Mouse (Mus musculus) neural tube, embryonic 14.5 days (tissue): ENCODE measurements around the gene Rpl23. TPM values are rescaled to one million over a fixed set of nuclear protein-coding genes. Genes with fewer than 3 reads are reported as not detected.

Experiments used
- ATAC-seq: fragments of 200-750 bp; cut with Nextera tagmentation; 2 replicates; pipeline ENCODE4 v1.8.0; 2017; ENCODE audit warnings: low read depth, mild to moderate bottlenecking, moderate TSS enrichment, moderate library complexity
- H3K27ac ChIP-seq: fragments of 300-500 bp; sonication (generic); 2 replicates; pipeline ENCODE4 v1.5.1; 2014; ENCODE audit warnings: low read depth, mild to moderate bottlenecking, control low read depth, low read length, moderate library complexity, mixed read lengths
- H3K27me3 ChIP-seq: fragments of 300-500 bp; sonication (generic); 2 replicates; pipeline ENCODE4 v1.6.1; 2014; ENCODE audit warnings: low read length; ENCODE audit not compliant: control insufficient read depth, insufficient read depth
- H3K36me3 ChIP-seq: fragments of 300-500 bp; sonication (generic); 2 replicates; pipeline ENCODE4 v1.6.1; 2014; ENCODE audit warnings: low read length, mixed read lengths; ENCODE audit not compliant: control insufficient read depth, insufficient read depth
- H3K4me1 ChIP-seq: fragments of 300-500 bp; sonication (generic); 2 replicates; pipeline ENCODE4 v1.6.1; 2014; ENCODE audit warnings: low read length; ENCODE audit not compliant: control insufficient read depth, insufficient read depth
- H3K4me2 ChIP-seq: fragments of 300-500 bp; sonication (generic); 2 replicates; pipeline ENCODE4 v1.6.1; 2014; ENCODE audit warnings: mild to moderate bottlenecking, low read depth, low read length, control low read depth
- H3K4me3 ChIP-seq: fragments of 300-500 bp; sonication (generic); 2 replicates; pipeline ENCODE4 v1.5.1; 2014; ENCODE audit warnings: low read depth, low read length, control low read depth, mixed read lengths
- H3K9ac ChIP-seq: fragments of 300-500 bp; sonication (generic); replicated peaks from 2 replicates; pipeline ENCODE4 v1.6.1; 2014; ENCODE audit warnings: low read depth, mild to moderate bottlenecking, control low read depth, low read length, mixed read lengths
- H3K9me3 ChIP-seq: fragments of 300-500 bp; sonication (generic); 2 replicates; pipeline ENCODE4 v1.6.1; 2016; ENCODE audit warnings: low read length; ENCODE audit not compliant: control insufficient read depth
- WGBS: fragments of 180-500 bp; shearing (Covaris S2); extraction: QIAGEN DNeasy Blood & Tissue Kit; methylation state at CpG from one replicate; pipeline ENCODE4 v1.1.7; 2014; 5-methylcytosine and 5-hydroxymethylcytosine counted together
- polyA plus RNA-seq: library from polyadenylated mRNA; unstranded; fragments of >200 nt; fragmentation: Nextera tagmentation; extraction: Ambion mirVana; gene quantifications from 2 replicates; pipeline ENCODE4 v1.2.1, GENCODE M21; 2014

The Rpl23 gene
- polyA plus RNA-seq, 1 experiment from 2014 or later, result 347 TPM

DNA sequence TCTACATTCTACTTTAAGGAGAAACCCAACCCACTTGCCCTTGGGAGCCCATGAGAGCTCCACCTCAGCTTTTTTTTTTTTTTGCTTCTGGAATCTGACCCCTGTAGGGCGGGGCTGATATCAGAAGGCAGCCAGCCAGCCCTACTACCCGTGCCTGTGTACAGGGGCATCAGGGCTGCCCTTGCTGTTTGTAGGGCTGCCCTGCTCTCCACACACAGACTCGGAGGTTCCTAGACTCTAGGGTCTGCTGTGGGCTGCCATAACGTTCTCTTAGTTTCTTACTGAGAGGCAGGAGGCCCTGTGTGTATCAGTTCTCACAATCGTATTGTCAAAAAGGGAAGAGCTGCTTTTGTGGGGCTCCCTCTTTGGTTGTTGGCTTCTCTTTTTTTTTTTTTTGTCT is 35.1 kb upstream of the Rpl23 start:
- H3K9ac ChIP-seq, result no peak overlapping the region
- peaks cover 19% of the 10 kb centered on the region for H3K4me1 ChIP-seq
- H3K9me3 ChIP-seq, result no peaks in the 10 kb centered on the region
- no peaks in the 10 kb centered on the region for H3K27me3 ChIP-seq
- H3K36me3 ChIP-seq, result peaks cover 23% of the 10 kb centered on the region
- no peak overlapping the region for H3K4me2 ChIP-seq
- no peak overlapping the region for H3K27ac ChIP-seq
- no peak for ATAC-seq
- WGBS, result 56% methylated on average over 5 of the region's 5 CpGs
- H3K4me3 ChIP-seq, result no peak overlapping the region

DNA sequence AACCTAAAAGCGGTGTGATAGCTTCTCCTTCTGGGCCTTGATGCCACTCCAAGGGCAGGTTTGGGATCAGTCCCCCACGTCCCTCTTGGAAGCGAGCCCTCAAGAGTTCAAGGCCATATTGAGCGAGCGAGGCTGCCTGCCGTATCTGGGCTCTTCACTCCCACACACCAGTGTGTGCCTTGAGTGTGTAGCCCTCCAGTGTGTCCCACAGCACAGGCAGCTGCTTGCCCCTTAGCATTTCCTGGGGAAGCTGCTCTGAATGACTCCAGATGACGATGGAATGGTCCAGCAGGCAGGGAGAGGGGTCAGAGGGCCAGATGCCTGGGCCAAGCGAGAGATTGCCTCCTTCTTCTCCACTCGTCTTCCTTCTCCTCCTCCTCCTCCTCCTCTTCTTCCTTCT is 34.7 kb upstream of the Rpl23 start:
- ATAC-seq, result no peak
- no peaks in the 10 kb centered on the region for H3K9me3 ChIP-seq
- H3K4me1 ChIP-seq, result peaks cover 24% of the 10 kb centered on the region
- no peaks in the 10 kb centered on the region for H3K27me3 ChIP-seq
- H3K36me3 ChIP-seq, result peaks cover 23% of the 10 kb centered on the region
- H3K4me3 ChIP-seq, result no peak overlapping the region
- H3K9ac ChIP-seq, result no peak overlapping the region
- 71% methylated on average over 9 of the region's 9 CpGs for WGBS
- no peak overlapping the region for H3K27ac ChIP-seq
- no peak overlapping the region for H3K4me2 ChIP-seq

DNA sequence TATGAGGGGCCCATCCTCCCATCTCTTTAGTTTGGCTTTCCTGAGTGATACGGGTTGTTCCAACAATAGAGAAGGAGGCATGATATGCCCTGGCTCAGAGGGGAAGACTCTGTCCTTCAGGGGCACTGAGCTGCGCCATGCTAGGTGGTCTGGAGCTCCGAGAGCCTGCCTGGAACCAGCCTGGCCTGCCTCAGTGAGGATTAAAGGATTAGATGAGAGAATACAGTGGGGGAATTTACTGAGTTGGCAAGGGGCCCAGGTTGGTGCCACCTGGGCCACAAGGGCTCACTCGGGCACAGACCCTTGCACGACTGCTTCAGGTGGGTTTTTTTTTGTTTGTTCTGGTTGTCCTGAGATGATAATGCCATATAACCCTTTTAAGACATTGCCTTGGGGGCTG is 33.9 kb upstream of the Rpl23 start:
- Histone ChIP-seq H3K4me2 (no peak overlapping the region), H3K4me1 (peaks cover 31% of the 10 kb centered on the region), H3K4me3 (no peak overlapping the region), H3K9ac (no peak overlapping the region), H3K27ac (no peak overlapping the region), H3K9me3 (no peaks in the 10 kb centered on the region), H3K27me3 (no peaks in the 10 kb centered on the region), H3K36me3 (peaks cover 23% of the 10 kb centered on the region)
- WGBS, result 83% methylated on average over 5 of the region's 5 CpGs
- no peak for ATAC-seq

DNA sequence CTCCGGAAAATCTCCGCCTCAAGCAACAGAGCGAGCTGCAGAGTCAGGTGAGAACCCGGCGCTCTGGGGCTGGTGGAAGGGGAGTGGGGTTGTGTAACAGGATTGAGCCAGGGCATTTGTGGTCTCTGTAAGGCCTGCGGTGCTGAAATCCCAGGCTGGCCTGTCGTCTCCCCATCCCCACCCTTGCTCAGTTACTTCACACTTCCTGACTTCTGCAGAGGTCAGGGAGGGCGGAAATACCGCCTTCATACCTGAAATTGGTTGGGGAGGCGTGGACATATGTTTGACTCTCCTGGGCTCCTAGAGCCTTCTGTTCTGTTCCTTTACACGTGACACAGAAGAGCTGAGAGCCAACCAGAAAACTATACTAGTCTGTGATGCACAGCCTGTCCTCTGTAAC is 33.5 kb upstream of the Rpl23 start:
- WGBS, result 92% methylated on average over 11 of the region's 11 CpGs
- Histone ChIP-seq H3K4me2 (no peak overlapping the region), H3K9me3 (no peaks in the 10 kb centered on the region), H3K9ac (no peak overlapping the region), H3K27me3 (no peaks in the 10 kb centered on the region), H3K27ac (no peak overlapping the region), H3K4me1 (peaks cover 31% of the 10 kb centered on the region), H3K4me3 (no peak overlapping the region), H3K36me3 (peaks cover 23% of the 10 kb centered on the region)
- no peak for ATAC-seq

DNA sequence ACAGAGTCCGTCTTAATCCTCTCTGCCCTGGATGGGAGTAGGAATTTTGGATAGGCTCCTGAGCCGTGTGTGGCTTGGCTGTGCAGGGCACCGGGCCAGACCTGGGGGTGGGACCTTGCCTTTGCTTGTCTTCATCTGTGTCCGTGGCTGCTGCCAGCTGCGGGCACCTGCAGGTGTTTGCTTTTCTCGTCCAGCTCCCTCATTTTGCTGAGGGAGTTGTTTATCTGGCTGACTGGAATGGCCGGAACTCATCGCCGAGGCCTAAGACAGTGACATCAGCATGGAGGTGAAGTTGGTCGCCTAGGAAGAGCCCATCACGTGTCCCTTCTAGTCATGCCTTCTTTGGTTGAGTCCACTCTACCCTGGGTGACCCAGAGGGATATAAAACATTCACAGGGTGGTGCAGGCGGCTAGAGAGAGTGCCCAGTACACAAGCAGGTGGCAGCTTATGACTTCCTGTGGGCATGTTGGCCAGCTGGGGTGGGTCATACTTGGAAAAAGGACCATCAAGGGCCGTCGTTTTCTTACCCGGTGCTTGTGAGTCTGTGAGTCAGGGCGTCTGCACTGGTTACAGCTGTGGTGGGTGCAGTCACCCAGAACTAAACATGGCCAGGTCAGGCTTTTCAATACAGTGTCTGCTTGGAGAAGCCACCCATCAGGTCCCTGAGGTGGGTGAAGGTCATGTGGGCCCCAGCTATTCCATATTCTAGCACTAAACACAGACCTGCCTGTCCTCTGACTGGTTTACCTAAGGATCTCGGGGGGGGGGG is 31.7 kb upstream of the Rpl23 start:
- H3K4me1 ChIP-seq, result peaks cover 37% of the 10 kb centered on the region
- H3K9ac ChIP-seq, result no peak overlapping the region
- H3K9me3 ChIP-seq, result no peaks in the 10 kb centered on the region
- peaks cover 29% of the 10 kb centered on the region for H3K36me3 ChIP-seq
- H3K27ac ChIP-seq, result peak overlapping the region; percentile 86; the same call in 1 of the 2 replicates
- 80% methylated on average over 17 of the region's 17 CpGs for WGBS
- no peak overlapping the region for H3K4me3 ChIP-seq
- no peaks in the 10 kb centered on the region for H3K27me3 ChIP-seq
- H3K4me2 ChIP-seq, result no peak overlapping the region
- ATAC-seq, result no peak

DNA sequence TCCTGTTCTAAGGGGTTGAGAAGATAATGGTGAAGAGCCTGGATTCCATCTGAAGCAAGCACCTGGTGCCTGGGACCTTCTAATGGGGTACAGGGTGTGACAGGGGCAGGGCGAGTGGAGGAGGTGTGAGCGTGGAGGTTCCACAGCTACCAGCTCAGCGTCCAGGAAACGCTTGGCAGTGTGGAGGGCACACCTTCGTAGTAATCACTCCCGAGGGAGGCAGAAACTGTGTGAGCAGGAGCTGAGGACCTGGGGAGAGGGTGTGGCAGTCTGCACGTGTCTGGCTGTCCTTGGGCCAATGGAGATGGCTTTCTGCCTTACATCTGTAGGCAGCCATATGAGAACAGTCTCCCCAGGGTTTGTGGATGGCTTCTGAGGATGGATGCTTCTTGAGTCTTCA is 30.8 kb upstream of the Rpl23 start:
- ATAC-seq, result peak; percentile 22; the same call in 1 of the 2 replicates
- Histone ChIP-seq H3K27ac (peak overlapping the region; percentile 86), H3K36me3 (peaks cover 36% of the 10 kb centered on the region), H3K4me1 (peaks cover 41% of the 10 kb centered on the region), H3K4me3 (no peak overlapping the region), H3K9me3 (no peaks in the 10 kb centered on the region), H3K9ac (0 out of 2 replicates have a peak overlapping the region, but pooled peaks have one; percentile 18), H3K27me3 (no peaks in the 10 kb centered on the region), H3K4me2 (peak overlapping the region; percentile 37)
- 34% methylated on average over 7 of the region's 7 CpGs for WGBS

DNA sequence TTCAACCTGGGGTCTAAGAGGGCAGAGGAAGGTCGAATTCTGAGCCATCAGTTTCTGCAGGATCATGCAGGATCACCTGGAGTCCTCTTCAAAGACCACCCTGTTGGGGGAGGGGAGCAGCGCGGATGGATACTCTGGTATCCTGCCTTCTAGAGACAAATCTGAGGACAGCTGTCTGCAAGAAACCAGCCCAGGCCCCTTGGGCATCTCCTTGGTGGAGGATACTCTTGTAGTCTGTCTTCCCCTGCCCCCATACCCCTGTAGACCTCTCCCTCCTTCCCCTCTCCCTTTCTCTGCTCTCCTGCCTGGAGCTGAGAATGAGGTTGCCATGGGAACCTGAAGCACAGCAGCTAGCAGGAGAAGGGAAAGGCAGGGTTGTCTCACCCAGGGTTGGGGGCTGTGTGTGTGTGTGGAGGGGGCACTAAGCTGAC is 30.3 kb upstream of the Rpl23 start:
- Histone ChIP-seq H3K4me1 (peaks cover 42% of the 10 kb centered on the region), H3K4me3 (no peak overlapping the region), H3K27me3 (no peaks in the 10 kb centered on the region), H3K36me3 (peaks cover 35% of the 10 kb centered on the region), H3K27ac (peak overlapping the region; percentile 86), H3K4me2 (peak overlapping the region; percentile 37; the same call in 1 of the 2 replicates), H3K9me3 (no peaks in the 10 kb centered on the region), H3K9ac (peak overlapping the region; percentile 41)
- peak; percentile 83 for ATAC-seq
- WGBS, result 37% methylated on average over 3 of the region's 3 CpGs

DNA sequence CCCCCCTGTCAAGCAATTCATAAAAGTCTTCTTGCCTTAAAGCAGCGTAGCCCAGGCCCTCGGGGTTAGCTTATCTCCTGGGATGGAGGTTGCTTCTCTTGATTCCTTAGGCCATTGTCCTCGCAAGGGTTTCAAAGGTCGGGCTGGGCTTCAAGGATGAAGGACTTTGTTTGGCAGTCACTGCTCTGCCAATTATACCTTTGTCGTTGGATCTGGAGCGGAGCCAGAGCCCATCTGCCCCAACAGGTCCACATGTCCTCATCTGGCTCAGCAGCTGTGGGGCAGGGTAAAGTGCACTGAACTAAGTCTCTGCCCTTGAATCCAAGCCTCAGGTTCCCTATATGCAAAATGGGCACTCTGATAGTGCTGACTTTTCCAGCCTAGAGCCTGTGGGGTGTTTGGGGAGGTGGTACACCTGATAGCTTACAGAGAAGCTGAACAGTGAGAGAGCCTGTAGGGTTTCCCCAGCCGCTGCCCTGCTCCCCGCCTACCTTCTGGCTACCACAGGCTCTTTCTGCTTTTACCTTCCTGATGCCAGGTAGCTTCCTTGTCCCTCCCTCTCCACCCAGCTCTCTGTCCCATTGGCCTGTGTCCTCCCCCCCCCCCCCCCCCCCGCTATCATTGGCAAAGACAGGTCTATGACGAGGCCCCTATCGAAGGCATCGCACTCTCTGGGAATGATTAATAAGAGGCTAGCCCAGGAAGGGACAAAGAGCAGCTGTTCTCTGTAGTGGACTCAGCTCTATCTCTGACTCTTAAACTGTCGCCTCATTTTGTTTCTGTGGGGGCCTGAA is 29.5 kb upstream of the Rpl23 start:
- ATAC-seq, result peak; percentile 45; the same call in 1 of the 2 replicates
- WGBS, result 28% methylated on average over 12 of the region's 13 CpGs
- no peaks in the 10 kb centered on the region for H3K9me3 ChIP-seq
- no peaks in the 10 kb centered on the region for H3K27me3 ChIP-seq
- peaks cover 35% of the 10 kb centered on the region for H3K36me3 ChIP-seq
- peaks cover 43% of the 10 kb centered on the region for H3K4me1 ChIP-seq
- H3K4me2 ChIP-seq, result peak overlapping the region; percentile 37; the same call in 1 of the 2 replicates
- peak overlapping the region; percentile 41; the same call in 1 of the 2 replicates for H3K9ac ChIP-seq
- H3K4me3 ChIP-seq, result no peak overlapping the region
- H3K27ac ChIP-seq, result peak overlapping the region; percentile 86

DNA sequence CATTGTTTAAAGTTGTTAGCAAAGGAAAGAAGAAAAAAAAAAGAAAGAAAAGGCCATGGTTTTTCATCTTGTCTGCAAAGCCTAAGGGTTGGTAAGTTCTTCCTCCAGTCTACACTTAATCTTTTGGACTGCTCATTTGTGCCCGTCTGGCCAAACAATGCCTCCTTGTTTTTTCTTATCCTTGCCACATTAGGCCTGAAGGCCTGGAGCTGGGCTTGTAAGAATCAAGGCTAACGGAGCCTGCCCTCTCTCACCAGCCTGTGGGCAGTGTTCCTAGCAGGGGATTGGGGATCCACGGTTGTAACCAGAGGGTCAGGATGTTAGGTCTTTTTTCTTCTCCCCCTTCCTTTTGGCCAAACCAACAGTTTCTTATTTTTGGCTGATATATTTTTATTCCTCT is 28.7 kb upstream of the Rpl23 start:
- Histone ChIP-seq H3K27me3 (no peaks in the 10 kb centered on the region), H3K36me3 (peaks cover 29% of the 10 kb centered on the region), H3K4me3 (no peak overlapping the region), H3K27ac (no peak overlapping the region), H3K9me3 (no peaks in the 10 kb centered on the region), H3K9ac (no peak overlapping the region), H3K4me1 (peaks cover 51% of the 10 kb centered on the region), H3K4me2 (no peak overlapping the region)
- ATAC-seq, result no peak
- WGBS, result 20% methylated on average over 3 of the region's 3 CpGs
